Mouse (Mus musculus) spleen, adult 2 months (tissue): ENCODE measurements at regions not wholly inside any gene's neighbourhood (a gene's known extent, or its start where the extent isn't known, plus 50 kb on each side); places are given as distances from the start of the nearest gene placed in this dataset.

Source experiments
- CTCF ChIP-seq: fragments of 200-500 bp; IDR thresholded peaks from 2 replicates; pipeline ENCODE4 v1.5.1; 2011; ENCODE audit warnings: mild to moderate bottlenecking, inconsistent platforms; ENCODE audit not compliant: insufficient read depth, insufficient read length, insufficient replicate concordance; ENCODE audit errors: extremely low read depth
- POLR2A ChIP-seq: fragments of 200-500 bp; IDR thresholded peaks from 2 replicates; pipeline ENCODE4 v1.6.1; 2011; ENCODE audit warnings: low read depth, low read length, inconsistent platforms

- TF ChIP-seq POLR2A (no peak), CTCF (no peak)
These were observed 349.1 kb upstream of the Slc35b3 start for GRCm38 (mm10) chr13:39309758-39310157.
